Mouse (Mus musculus): ENCODE results near the gene Ccdc18. TPM values are rescaled to one million over a fixed set of nuclear protein-coding genes. Genes with fewer than 3 reads are reported as not detected.
"Not testable (repeated sequence)": the region's sequence is repeated elsewhere in the genome, so short reads cannot be mapped to it uniquely, and the experiment has no call there.

Ccdc18 gene
- total and polyA plus RNA-seq, 3 experiments = 0.18 to 0.39 TPM; not detected in 1

DNA sequence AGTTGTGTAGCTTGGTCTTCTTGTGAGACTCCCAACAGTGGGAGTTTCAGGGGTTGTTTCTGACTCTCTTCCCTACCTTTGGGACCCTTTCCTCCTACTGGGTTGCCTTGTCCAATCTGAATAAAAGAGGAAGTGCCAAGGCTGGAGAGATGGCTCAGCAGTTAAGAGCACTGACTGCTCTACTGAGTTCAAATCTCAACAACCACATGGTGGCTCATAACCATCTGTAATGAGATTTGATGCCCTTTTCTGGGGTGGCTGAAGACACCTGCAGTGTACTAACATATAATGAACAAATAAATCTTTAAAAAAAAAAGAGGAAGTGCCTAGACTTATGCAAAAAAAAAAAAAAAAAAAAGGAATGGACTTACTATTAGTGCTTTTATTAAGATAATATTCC is 91.4 kb downstream of the Ccdc18 start:
- Histone ChIP-seq H3K4me3 (no peak overlapping the region), H3K79me2 (replicated peaks; ENCODE audit: control insufficient read depth, insufficient read depth, low read length) (no peaks in the 10 kb centered on the region), H3K27ac (no peak overlapping the region), H3K9ac (ENCODE audit: low read depth, low read length) (no peak overlapping the region), H3K4me1 (ENCODE audit: control insufficient read depth, insufficient read depth, low read length) (no peaks in the 10 kb centered on the region), H3K27me3 (ENCODE audit: control insufficient read depth, insufficient read depth, low read length) (no peaks in the 10 kb centered on the region), H3K36me3 (ENCODE audit: control insufficient read depth, insufficient read depth, low read length) (no peaks in the 10 kb centered on the region)
- intact Hi-C loops (cut with DNase I) = no loop called here
- DNase-seq = no peak
- TF ChIP-seq CTCF (IDR thresholded peaks at IDR 0.05) (no peak), POLR2A (IDR thresholded peaks at IDR 0.05; ENCODE audit: insufficient read depth, low read depth, low read length) (no peak), EP300 (IDR thresholded peaks at IDR 0.05; ENCODE audit: insufficient read depth, low read depth, low read length) (no peak)

DNA sequence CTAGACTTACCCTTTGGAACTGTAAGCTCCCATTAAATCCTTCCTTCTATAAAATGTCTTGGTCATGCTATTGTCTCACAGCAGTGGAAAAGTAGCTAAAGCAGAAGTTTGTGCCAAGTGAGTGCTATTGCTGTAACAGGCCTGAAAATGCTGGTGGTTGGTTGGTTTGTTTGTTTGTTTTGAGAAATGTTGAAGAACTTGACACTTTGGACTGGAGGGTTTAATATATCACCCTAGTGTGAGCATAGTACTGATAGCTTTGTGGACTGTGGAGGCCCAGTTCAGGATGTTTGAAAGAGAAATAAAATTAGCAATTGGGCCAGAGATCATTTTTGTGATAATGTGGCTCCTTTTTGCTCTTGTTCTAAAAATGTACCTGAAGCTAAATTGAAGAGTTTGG is 93.5 kb downstream of the Ccdc18 start:
- intact Hi-C loops (cut with DNase I) = no loop called here
- TF ChIP-seq EP300 (IDR thresholded peaks at IDR 0.05; ENCODE audit: insufficient read depth, low read depth, low read length) (no peak), POLR2A (IDR thresholded peaks at IDR 0.05; ENCODE audit: insufficient read depth, low read depth, low read length) (no peak), CTCF (IDR thresholded peaks at IDR 0.05) (no peak)
- Histone ChIP-seq H3K4me3 (no peak overlapping the region), H3K27ac (no peak overlapping the region), H3K79me2 (replicated peaks; ENCODE audit: control insufficient read depth, insufficient read depth, low read length) (no peaks in the 10 kb centered on the region), H3K27me3 (ENCODE audit: control insufficient read depth, insufficient read depth, low read length) (no peaks in the 10 kb centered on the region), H3K36me3 (ENCODE audit: control insufficient read depth, insufficient read depth, low read length) (no peaks in the 10 kb centered on the region), H3K4me1 (ENCODE audit: control insufficient read depth, insufficient read depth, low read length) (no peaks in the 10 kb centered on the region), H3K9ac (ENCODE audit: low read depth, low read length) (no peak overlapping the region)
- DNase-seq = no peak

DNA sequence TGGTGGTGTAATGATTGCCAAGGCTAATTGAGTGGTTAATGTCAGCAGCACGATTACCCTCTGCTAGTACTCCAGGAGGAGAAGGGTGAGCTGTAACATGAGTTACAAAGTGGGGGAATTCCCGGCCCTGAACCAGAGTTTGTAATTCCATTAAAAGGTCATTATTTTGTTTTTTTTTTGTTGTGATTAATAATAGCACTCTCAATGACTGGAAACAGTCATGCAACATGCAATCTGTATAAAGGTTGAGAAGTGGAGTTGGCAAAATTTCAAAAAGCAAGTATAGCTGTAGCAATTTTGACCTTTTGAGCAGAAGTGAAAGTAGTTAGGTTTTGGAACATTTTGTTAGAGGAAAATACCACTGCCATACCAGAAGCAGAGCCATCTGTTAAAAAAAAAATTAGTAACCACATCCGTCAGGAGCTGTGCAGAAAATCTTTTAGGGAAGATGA is 113.7 kb downstream of the Ccdc18 start:
- H3K4me3 ChIP-seq = no peak overlapping the region
- no peaks in the 10 kb centered on the region for H3K27me3 ChIP-seq (ENCODE audit: control insufficient read depth, insufficient read depth, low read length)
- H3K4me1 ChIP-seq (ENCODE audit: control insufficient read depth, insufficient read depth, low read length) = no peaks in the 10 kb centered on the region
- H3K27ac ChIP-seq = no peak overlapping the region
- no peak for DNase-seq
- no peaks in the 10 kb centered on the region for H3K79me2 ChIP-seq (replicated peaks; ENCODE audit: control insufficient read depth, insufficient read depth, low read length)
- H3K9ac ChIP-seq (ENCODE audit: low read depth, low read length) = no peak overlapping the region
- intact Hi-C loops (cut with DNase I) = no loop called here
- 40% methylated on average over 3 of the region's 3 CpGs for WGBS
- H3K36me3 ChIP-seq (ENCODE audit: control insufficient read depth, insufficient read depth, low read length) = no peaks in the 10 kb centered on the region
- TF ChIP-seq EP300 (IDR thresholded peaks at IDR 0.05; ENCODE audit: insufficient read depth, low read depth, low read length) = no peak
- no peak for TF ChIP-seq POLR2A (IDR thresholded peaks at IDR 0.05; ENCODE audit: insufficient read depth, low read depth, low read length)
- no peak for TF ChIP-seq CTCF (IDR thresholded peaks at IDR 0.05)

DNA sequence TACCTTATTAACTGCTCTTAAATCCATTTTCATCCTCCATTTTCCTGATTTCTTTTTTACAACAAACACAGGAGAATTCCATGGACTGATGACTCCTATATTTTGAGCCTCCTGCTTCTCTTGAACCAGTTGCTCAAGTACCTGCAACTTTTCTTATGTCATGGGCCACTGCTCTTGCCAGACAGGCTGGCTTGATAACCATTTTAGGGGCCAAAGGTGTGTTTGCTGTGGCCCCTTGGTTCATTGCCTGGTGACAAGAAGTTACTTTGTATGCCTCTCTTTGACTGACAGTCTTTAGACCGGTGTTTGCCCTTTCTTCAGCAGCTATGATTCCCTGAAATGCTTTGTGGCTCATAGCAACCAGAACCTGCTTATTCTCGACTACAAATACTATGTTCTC is 117.4 kb downstream of the Ccdc18 start:
- H3K36me3 ChIP-seq (ENCODE audit: control insufficient read depth, insufficient read depth, low read length) = no peaks in the 10 kb centered on the region
- no peak overlapping the region for H3K9ac ChIP-seq (ENCODE audit: low read depth, low read length)
- 70% methylated on average over 2 of the region's 2 CpGs for WGBS
- TF ChIP-seq CTCF (IDR thresholded peaks at IDR 0.05) (no peak), POLR2A (IDR thresholded peaks at IDR 0.05; ENCODE audit: insufficient read depth, low read depth, low read length) (no peak), EP300 (IDR thresholded peaks at IDR 0.05; ENCODE audit: insufficient read depth, low read depth, low read length) (no peak)
- no peak for DNase-seq
- no peak overlapping the region for H3K27ac ChIP-seq
- no peaks in the 10 kb centered on the region for H3K79me2 ChIP-seq (replicated peaks; ENCODE audit: control insufficient read depth, insufficient read depth, low read length)
- intact Hi-C loops (cut with DNase I) = no loop called here
- H3K4me1 ChIP-seq (ENCODE audit: control insufficient read depth, insufficient read depth, low read length) = no peaks in the 10 kb centered on the region
- H3K4me3 ChIP-seq = no peak overlapping the region
- no peaks in the 10 kb centered on the region for H3K27me3 ChIP-seq (ENCODE audit: control insufficient read depth, insufficient read depth, low read length)

DNA sequence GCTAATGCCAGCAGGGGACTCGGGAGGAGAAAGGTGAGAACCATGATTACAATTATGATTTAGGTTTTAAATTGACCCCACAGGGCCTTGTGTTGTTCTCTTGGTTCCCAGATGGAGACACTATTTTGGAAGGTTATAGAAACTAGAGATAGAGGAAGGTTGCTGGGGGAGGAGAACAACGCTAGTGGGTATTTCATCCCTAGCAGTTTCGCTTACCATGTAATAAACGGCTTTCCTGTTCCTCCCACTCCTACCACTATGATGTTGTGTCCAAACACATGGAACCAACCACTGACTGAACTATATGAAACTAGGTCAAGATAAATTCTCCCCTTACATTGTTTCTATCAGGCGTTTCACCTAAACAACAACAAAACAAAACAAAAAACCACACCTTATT is 122.6 kb downstream of the Ccdc18 start:
- no peaks in the 10 kb centered on the region for H3K4me1 ChIP-seq (ENCODE audit: control insufficient read depth, insufficient read depth, low read length)
- no peaks in the 10 kb centered on the region for H3K36me3 ChIP-seq (ENCODE audit: control insufficient read depth, insufficient read depth, low read length)
- DNase-seq = no peak
- 74% methylated on average over 5 of the region's 5 CpGs for WGBS
- no peaks in the 10 kb centered on the region for H3K79me2 ChIP-seq (replicated peaks; ENCODE audit: control insufficient read depth, insufficient read depth, low read length)
- no peak overlapping the region for H3K27ac ChIP-seq
- H3K9ac ChIP-seq (ENCODE audit: low read depth, low read length) = no peak overlapping the region
- no peak for TF ChIP-seq CTCF (IDR thresholded peaks at IDR 0.05)
- no peak overlapping the region for H3K4me3 ChIP-seq
- intact Hi-C loops (cut with DNase I) = no loop called here
- no peaks in the 10 kb centered on the region for H3K27me3 ChIP-seq (ENCODE audit: control insufficient read depth, insufficient read depth, low read length)

DNA sequence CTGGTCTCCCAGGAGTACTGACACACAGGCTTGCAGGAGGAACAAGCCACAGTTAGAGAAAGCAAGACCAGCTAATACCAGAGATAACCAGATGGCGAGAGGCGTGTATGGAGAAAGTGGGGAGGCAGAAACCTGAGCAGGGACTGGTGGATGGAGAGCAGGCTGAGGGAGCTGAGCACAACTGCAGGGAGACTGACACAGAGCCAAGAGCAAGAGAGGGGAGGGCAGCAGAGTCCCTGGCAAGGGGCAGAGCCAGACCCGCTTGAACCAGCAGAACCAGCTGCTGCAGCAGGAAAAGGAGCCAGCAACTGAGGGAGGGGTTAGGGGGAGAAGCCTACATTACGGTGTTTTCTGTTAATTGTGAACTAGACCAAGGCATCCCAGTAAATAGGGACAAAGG is 130.0 kb downstream of the Ccdc18 start:
- intact Hi-C loops (cut with DNase I) = loop anchor here (10.0 kb wide), 2 partner anchors 202 to 402 kb away; partner anchors contain the start of genes Dgkq, Idua and Pcgf3
- no peak overlapping the region for H3K9ac ChIP-seq (ENCODE audit: low read depth, low read length)
- H3K27me3 ChIP-seq (ENCODE audit: control insufficient read depth, insufficient read depth, low read length) = no peaks in the 10 kb centered on the region
- H3K27ac ChIP-seq = no peak overlapping the region
- TF ChIP-seq POLR2A (IDR thresholded peaks at IDR 0.05; ENCODE audit: insufficient read depth, low read depth, low read length) (no peak), CTCF (IDR thresholded peaks at IDR 0.05) (no peak), EP300 (IDR thresholded peaks at IDR 0.05; ENCODE audit: insufficient read depth, low read depth, low read length) (no peak)
- H3K36me3 ChIP-seq (ENCODE audit: control insufficient read depth, insufficient read depth, low read length) = no peaks in the 10 kb centered on the region
- no peak overlapping the region for H3K4me3 ChIP-seq
- no peaks in the 10 kb centered on the region for H3K4me1 ChIP-seq (ENCODE audit: control insufficient read depth, insufficient read depth, low read length)
- no peaks in the 10 kb centered on the region for H3K79me2 ChIP-seq (replicated peaks; ENCODE audit: control insufficient read depth, insufficient read depth, low read length)
- peak in 1 of 2 experiments; percentile 8 for DNase-seq
- WGBS = 38% methylated on average over 4 of the region's 4 CpGs

DNA sequence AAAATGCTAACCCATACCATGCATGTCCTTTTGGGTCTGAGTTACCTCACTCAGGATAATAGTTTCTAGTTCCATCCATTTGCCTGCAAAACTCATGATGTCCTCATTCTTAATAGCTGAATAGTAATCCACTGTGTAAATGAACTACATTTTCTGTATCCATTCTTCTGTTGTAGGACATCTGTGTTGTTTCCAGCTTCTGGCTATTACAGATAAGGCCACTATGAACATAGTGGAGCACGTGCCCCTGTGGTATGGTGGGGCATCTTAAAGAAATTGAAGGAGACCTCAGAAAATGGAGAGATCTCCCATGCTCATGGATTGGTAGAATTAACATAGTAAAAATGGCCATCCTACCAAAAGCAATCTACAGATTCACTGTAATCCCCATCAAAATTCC is 131.1 kb downstream of the Ccdc18 start:
- not testable (repeated sequence) for H3K4me3 ChIP-seq; H3K4me1 ChIP-seq (ENCODE audit: control insufficient read depth, insufficient read depth, low read length); H3K79me2 ChIP-seq (replicated peaks; ENCODE audit: control insufficient read depth, insufficient read depth, low read length); H3K27me3 ChIP-seq (ENCODE audit: control insufficient read depth, insufficient read depth, low read length); H3K9ac ChIP-seq (ENCODE audit: low read depth, low read length); H3K27ac ChIP-seq; H3K36me3 ChIP-seq (ENCODE audit: control insufficient read depth, insufficient read depth, low read length); DNase-seq
- intact Hi-C loops (cut with DNase I) = loop anchor here (10.0 kb wide), 2 partner anchors 201 to 401 kb away; partner anchors contain the start of genes Dgkq, Idua and Pcgf3
- 76% methylated on average over 1 of the region's 1 CpGs for WGBS

All from heart, adult 2 months (tissue).